Mouse (Mus musculus) olfactory bulb, adult 2 months (tissue): Measurements from ENCODE around the gene Aox3.

Source experiments
- CTCF ChIP-seq: fragments of 200-500 bp; IDR thresholded peaks from 2 replicates; pipeline ENCODE4 v1.5.1; 2012; ENCODE audit warnings: low read depth, mild to moderate bottlenecking, low read length, moderate library complexity; ENCODE audit not compliant: insufficient read depth
- POLR2A ChIP-seq: fragments of 200-500 bp; IDR thresholded peaks from 2 replicates; pipeline ENCODE4 v1.6.1; 2012; ENCODE audit warnings: mild to moderate bottlenecking, low read depth, low read length, moderate library complexity; ENCODE audit not compliant: insufficient read depth

- TF ChIP-seq CTCF: no peak
- TF ChIP-seq POLR2A: no peak
Observed at GRCm38 (mm10) chr1:58228086-58228485, 115.2 kb downstream of the Aox3 start.
